Mouse (Mus musculus): ENCODE data around the gene Mnd1. TPM values are rescaled to one million over a fixed set of nuclear protein-coding genes. Genes with fewer than 3 reads are reported as not detected.

Mnd1 gene
- polyA plus RNA-seq, 1 experiment from 2014 or later: 11.5 TPM

DNA sequence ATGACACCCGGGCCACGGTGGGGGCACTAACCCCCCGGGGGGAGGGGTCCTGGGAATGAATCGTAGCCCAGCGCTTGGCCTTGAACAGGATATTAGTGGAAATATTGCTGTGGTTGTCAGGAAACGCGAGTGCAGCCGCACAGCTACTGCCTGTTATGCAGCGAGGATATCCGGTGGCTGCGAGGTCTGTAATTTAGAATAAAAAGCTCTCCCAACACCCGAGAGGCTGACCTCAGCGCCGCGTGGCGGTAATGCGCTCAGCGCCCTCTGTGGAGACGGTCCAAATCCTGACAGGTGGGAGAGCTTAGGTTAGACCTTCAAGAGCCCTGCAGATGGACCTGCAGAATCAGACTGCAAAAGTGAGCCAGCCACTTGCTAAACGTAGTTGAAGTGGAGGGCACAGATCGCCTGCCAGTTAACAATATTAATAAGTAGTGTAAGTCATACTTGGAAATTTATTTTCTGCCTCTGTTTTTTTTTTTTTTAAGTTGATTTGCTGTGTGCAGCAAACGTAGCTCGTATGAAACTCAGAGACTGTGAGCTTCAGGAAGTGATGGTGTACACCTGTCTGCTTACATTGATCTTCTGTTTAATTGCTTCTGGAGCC lies 115.0 kb downstream of the Mnd1 start:
- no peaks in the 10 kb centered on the region for H3K36me3 ChIP-seq
- WGBS: 4% methylated on average over 23 of the region's 23 CpGs
- peak overlapping the region; percentile 94 for H3K27ac ChIP-seq
- peak overlapping the region; percentile 95 for H3K9ac ChIP-seq
- peak overlapping the region; percentile 92 for H3K4me3 ChIP-seq
- no peaks in the 10 kb centered on the region for H3K9me3 ChIP-seq (replicated peaks)
- peaks cover 16% of the 10 kb centered on the region for H3K4me1 ChIP-seq (replicated peaks)
- peak overlapping the region; percentile 94 for H3K4me2 ChIP-seq
- H3K27me3 ChIP-seq: no peaks in the 10 kb centered on the region
- peak; percentile 68 for ATAC-seq (replicated peaks; ENCODE audit: insufficient number of reproducible peaks, insufficient read depth, low FRiP score, low read depth)

DNA sequence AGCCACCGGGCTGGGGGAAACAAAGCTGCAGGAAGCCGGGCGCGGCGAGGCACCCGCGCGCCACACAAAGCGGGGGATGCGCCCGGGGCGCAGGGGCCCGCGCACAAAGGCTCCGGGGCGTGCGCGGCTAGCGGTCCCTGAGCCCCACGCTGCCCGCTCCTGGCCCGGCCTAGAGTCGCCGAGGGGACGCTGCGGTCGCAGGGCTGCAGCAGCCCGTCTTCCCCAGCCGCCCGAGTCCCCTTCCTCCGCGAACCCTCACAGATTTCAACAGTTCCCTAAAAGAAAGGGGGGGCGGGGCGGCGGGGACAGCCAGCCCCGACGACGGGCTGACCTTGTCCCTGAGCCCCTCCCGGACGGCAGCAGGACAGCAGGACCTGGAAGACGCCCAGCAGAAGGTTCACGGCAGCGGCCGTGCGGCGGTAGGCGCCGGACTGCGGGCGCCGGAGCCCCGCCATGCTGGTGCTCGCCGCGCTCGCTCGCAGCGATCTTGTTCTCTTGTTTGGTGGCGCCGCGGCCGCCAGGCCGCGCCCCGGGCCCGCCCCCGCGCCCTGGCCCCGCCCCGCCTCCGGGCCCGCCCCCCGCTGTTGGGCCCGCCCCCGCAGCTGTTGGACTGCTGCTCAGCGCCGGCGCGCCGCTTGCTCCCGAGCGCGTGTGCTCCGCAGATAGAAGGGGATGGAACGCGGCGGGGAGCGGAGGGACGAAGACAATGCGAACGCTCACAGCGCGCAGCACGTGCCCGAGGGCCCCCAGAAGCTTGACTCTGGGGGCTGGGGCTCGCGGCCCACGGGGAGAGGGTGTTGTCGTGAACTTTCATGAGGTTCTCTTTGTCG lies 115.7 kb downstream of the Mnd1 start, which contains the start of gene Tmem131l:
TSS of gene Tmem131l (minus strand) at position 530 of the 830 bp plus-strand sequence.
- Histone ChIP-seq H3K4me3 (peak within 1 kb of the TSS; percentile 92), H3K4me2 (peak within 1 kb of the TSS; percentile 94), H3K27me3 (no peaks in the 10 kb centered on the region), H3K9me3 (replicated peaks) (no peaks in the 10 kb centered on the region), H3K27ac (peak within 1 kb of the TSS; percentile 94), H3K9ac (peak within 1 kb of the TSS; percentile 95), H3K36me3 (no peaks in the 10 kb centered on the region), H3K4me1 (replicated peaks) (peaks cover 16% of the 10 kb centered on the region)
- WGBS: under 1% methylated on average over 69 of the region's 100 CpGs
- peak; percentile 95 for ATAC-seq (replicated peaks; ENCODE audit: insufficient number of reproducible peaks, insufficient read depth, low FRiP score, low read depth)

DNA sequence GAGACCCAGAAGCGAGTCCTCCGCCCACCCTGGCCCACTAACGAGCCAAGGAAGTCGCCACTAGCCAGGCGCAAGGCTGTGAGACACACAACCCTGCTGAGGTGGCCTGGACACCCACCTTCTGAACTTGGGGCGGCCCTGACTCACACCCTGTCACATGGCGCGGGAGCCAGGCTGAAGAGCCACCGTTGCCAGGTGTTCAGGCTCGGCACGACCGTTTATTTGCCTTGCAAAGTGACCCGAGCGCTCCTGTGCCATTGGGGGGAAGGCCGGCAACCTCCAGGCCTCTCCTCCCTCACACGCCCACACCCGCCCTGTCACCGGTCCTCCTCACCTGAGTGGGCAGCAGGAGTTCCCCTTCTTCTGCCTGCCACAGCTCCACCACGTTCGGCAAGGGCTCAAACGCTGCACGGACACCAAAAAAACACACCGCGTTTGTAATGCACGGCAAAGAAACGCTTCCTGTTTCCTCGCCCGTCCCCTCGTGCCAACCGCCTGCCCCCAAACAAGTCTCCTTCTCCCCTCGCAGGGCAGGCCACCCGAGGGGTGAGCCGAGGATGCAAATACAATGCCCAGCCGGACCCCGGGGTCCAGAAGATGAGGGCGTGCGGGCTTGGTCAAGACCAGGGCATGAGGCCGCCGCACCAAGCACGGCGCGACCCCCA lies 116.5 kb downstream of the Mnd1 start:
- H3K4me2 ChIP-seq: peak overlapping the region; percentile 94
- WGBS: under 1% methylated on average over 42 of the region's 42 CpGs
- H3K9me3 ChIP-seq (replicated peaks): no peaks in the 10 kb centered on the region
- ATAC-seq (replicated peaks; ENCODE audit: insufficient number of reproducible peaks, insufficient read depth, low FRiP score, low read depth): peak; percentile 6; the same call in 1 of the 2 replicates
- peak overlapping the region; percentile 92 for H3K4me3 ChIP-seq
- peak overlapping the region; percentile 95 for H3K9ac ChIP-seq
- peak overlapping the region; percentile 94 for H3K27ac ChIP-seq
- H3K4me1 ChIP-seq (replicated peaks): peaks cover 18% of the 10 kb centered on the region
- no peaks in the 10 kb centered on the region for H3K36me3 ChIP-seq
- H3K27me3 ChIP-seq: no peaks in the 10 kb centered on the region

DNA sequence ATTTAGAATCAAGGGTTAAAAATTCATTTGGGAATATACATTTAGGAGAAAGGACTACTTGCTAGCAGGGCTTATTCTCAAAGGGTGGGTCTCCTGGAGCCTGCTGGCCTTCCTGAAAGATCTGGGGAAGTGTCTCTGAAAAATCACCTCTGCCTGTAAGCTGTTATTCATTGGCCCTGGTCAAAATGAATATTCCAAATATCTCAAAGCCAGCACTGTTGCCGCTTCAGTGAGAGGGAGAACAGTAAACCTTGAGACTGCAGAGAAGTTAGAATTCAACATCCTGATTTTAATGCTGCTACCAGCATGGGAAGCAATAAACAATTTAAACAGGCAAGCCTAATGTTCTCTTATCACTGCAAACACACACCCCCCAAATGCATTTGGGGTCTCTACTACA lies 117.5 kb downstream of the Mnd1 start:
- 47% methylated on average over 1 of the region's 1 CpGs for WGBS
- H3K27ac ChIP-seq: no peak overlapping the region

More for the DNA sequence above, 117.5 kb downstream of the Mnd1 start:
- Histone ChIP-seq H3K4me2 (peak overlapping the region; percentile 94), H3K9ac (no peak overlapping the region), H3K4me3 (peak overlapping the region; percentile 92), H3K4me1 (replicated peaks) (peaks cover 23% of the 10 kb centered on the region), H3K36me3 (no peaks in the 10 kb centered on the region), H3K27me3 (no peaks in the 10 kb centered on the region), H3K9me3 (replicated peaks) (no peaks in the 10 kb centered on the region)
- ATAC-seq (replicated peaks; ENCODE audit: insufficient number of reproducible peaks, insufficient read depth, low FRiP score, low read depth): no peak

Other genes with a start within 250 kb of the Mnd1 start
- gene Tmem131l, start 115.6 kb downstream of the Mnd1 start, polyA plus RNA-seq (2015; fragmentation: Nextera tagmentation; extraction: Ambion mirVana): 23.5 and 43.2 TPM in 2 replicates
- gene Gm6525, start 18.3 kb upstream of the Mnd1 start, polyA plus RNA-seq (2015; fragmentation: Nextera tagmentation; extraction: Ambion mirVana): 0.46 and 0.60 TPM in 2 replicates
- 7.9 and 11.9 TPM in 2 replicates for gene Trim2, start 151.1 kb upstream of the Mnd1 start, polyA plus RNA-seq (2015; fragmentation: Nextera tagmentation; extraction: Ambion mirVana)